Mouse (Mus musculus) lung, embryonic 15.5 days (tissue): ENCODE data around the gene Jtb. TPM values are rescaled to one million over a fixed set of nuclear protein-coding genes. Genes with fewer than 3 reads are reported as not detected.
A peak's percentile ranks its signal among the peaks of the same experiment; 100 is the strongest.
"Not testable (repeated sequence)": the region's sequence is repeated elsewhere in the genome, so short reads cannot be mapped to it uniquely, and the experiment has no call there.

Experiments used
- ATAC-seq: fragments of 200-750 bp; cut with Nextera tagmentation; 2 replicates; pipeline ENCODE4 v1.8.0; 2017; ENCODE audit warnings: moderate number of reproducible peaks, borderline replicate concordance; ENCODE audit not compliant: low FRiP score, low TSS enrichment; ENCODE audit errors: extremely low read depth
- H3K27ac ChIP-seq: fragments of 300-500 bp; sonication (generic); 2 replicates; pipeline ENCODE4 v1.5.1; 2015; ENCODE audit warnings: moderate library complexity, mild to moderate bottlenecking, inconsistent platforms
- H3K27me3 ChIP-seq: fragments of 300-500 bp; sonication (generic); 2 replicates; pipeline ENCODE4 v1.6.1; 2015; ENCODE audit warnings: inconsistent platforms
- H3K36me3 ChIP-seq: fragments of 300-500 bp; sonication (generic); 2 replicates; pipeline ENCODE4 v1.6.1; 2015; ENCODE audit warnings: inconsistent platforms
- H3K4me1 ChIP-seq: fragments of 300-500 bp; sonication (generic); 2 replicates; pipeline ENCODE4 v1.6.1; 2015; ENCODE audit warnings: inconsistent platforms
- H3K4me2 ChIP-seq: fragments of 300-500 bp; sonication (generic); 2 replicates; pipeline ENCODE4 v1.6.1; 2015; ENCODE audit warnings: inconsistent platforms, mild to moderate bottlenecking, moderate library complexity
- H3K4me3 ChIP-seq: fragments of 300-500 bp; sonication (generic); 2 replicates; pipeline ENCODE4 v1.5.1; 2015; ENCODE audit warnings: mild to moderate bottlenecking, inconsistent platforms
- H3K9ac ChIP-seq: fragments of 300-500 bp; sonication (generic); 2 replicates; pipeline ENCODE4 v1.6.1; 2015; ENCODE audit warnings: inconsistent platforms
- H3K9me3 ChIP-seq: fragments of 300-500 bp; sonication (generic); 2 replicates; pipeline ENCODE4 v1.6.1; 2016; ENCODE audit warnings: inconsistent platforms
- WGBS: fragments of 180-500 bp; shearing (Covaris S2); methylation state at CpG from one replicate; pipeline ENCODE4 v1.1.7; 2015; 5-methylcytosine and 5-hydroxymethylcytosine counted together
- polyA plus RNA-seq: library from polyadenylated mRNA; unstranded; fragments of >200 nt; fragmentation: Nextera tagmentation; extraction: Ambion mirVana; gene quantifications from 2 replicates; pipeline ENCODE4 v1.2.1, GENCODE M21; 2015

The Jtb gene
- polyA plus RNA-seq, 1 experiment from 2014 or later = 100 TPM

DNA sequence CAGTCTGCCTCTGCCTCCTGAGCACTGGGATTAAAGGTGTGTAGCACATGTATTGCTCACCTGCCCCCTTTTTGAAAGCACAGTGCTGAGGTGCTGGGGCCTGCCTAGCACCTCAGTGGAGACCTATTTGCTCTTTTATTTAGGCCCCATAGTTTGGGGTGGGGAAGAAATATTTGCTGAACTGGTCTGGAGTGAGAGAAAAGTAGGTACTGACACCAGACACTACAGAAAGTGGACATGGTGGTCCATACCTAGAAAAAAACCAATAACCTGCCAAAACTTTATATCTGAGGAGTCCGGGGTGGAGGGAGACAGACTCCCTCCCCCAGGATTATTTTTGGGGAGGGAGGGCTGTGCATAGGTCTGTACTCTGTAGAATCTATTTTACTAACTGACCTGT, 21.8 kb downstream of the Jtb start:
- not testable (repeated sequence) for H3K4me3 ChIP-seq, H3K27ac ChIP-seq, ATAC-seq, H3K9ac ChIP-seq, H3K9me3 ChIP-seq, H3K27me3 ChIP-seq
- peaks cover 24% of the 10 kb centered on the region for H3K36me3 ChIP-seq
- WGBS = 68% methylated on average over 1 of the region's 1 CpGs
- H3K4me1 ChIP-seq = peaks cover 27% of the 10 kb centered on the region
- peak overlapping the region; percentile 54; the same call in 1 of the 2 replicates for H3K4me2 ChIP-seq

DNA sequence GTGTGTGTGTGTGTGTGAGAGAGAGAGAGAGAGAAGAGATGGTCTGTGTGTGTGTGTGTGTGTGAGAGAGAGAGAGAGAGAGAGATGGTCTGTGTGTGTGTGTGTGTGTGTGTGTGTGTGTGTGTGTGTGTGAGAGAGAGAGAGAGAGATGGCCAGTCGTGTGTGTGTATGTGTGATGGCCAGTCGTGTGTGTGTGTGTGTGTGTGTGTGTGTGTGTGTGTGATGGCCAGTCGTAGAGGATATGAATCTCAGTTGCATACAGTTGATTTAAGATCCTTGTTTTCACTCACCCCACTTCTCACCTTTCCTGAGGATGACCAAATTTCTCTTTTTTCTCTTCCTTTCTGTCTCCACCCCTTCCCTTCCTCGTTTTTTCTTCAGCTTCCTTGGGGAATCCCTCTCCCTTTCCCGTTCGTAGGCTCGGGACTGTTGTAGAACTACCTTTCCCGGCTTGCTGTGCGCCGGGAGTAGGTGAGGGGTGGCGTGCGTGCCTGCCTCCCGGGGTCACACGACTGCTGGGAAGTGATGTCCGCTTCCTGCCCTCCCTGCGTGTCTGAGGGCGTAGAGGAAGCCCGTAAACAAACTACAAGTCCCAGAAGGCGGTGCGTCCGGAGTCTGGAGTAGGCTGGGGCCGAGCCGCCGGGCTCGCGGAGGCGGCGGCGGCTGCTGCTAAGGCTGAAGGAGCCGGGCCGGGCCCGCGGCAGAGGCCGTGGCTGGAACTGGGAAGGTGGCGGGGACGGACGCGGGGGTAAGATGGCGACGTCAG, 22.4 kb downstream of the Jtb start, which contains the start of gene Crtc2:
TSS of gene Crtc2 (plus strand) at position 511 of the 766 bp plus-strand sequence.
- WGBS = under 1% methylated on average over 37 of the region's 40 CpGs
- H3K4me1 ChIP-seq = peaks cover 24% of the 10 kb centered on the region
- peak within 1 kb of the TSS; percentile 89 for H3K4me3 ChIP-seq
- peak within 1 kb of the TSS; percentile 91 for H3K27ac ChIP-seq
- peak; percentile 98 for ATAC-seq
- H3K27me3 ChIP-seq = no peaks in the 10 kb centered on the region
- peaks cover 30% of the 10 kb centered on the region for H3K36me3 ChIP-seq
- no peaks in the 10 kb centered on the region for H3K9me3 ChIP-seq
- H3K4me2 ChIP-seq = peak within 1 kb of the TSS; percentile 68
- H3K9ac ChIP-seq = peak within 1 kb of the TSS; percentile 92

GRCm38 (mm10) chr3:90254419-90255193, 23.2 kb downstream of the Jtb start:
- peak; percentile 72 for ATAC-seq
- Histone ChIP-seq H3K4me2 (peak overlapping the region; percentile 68), H3K27me3 (no peaks in the 10 kb centered on the region), H3K4me1 (peaks cover 17% of the 10 kb centered on the region), H3K9me3 (no peaks in the 10 kb centered on the region), H3K27ac (peak overlapping the region; percentile 91), H3K4me3 (peak overlapping the region; percentile 89), H3K36me3 (peaks cover 38% of the 10 kb centered on the region), H3K9ac (peak overlapping the region; percentile 92)
- WGBS = under 1% methylated on average over 41 of the region's 41 CpGs

DNA sequence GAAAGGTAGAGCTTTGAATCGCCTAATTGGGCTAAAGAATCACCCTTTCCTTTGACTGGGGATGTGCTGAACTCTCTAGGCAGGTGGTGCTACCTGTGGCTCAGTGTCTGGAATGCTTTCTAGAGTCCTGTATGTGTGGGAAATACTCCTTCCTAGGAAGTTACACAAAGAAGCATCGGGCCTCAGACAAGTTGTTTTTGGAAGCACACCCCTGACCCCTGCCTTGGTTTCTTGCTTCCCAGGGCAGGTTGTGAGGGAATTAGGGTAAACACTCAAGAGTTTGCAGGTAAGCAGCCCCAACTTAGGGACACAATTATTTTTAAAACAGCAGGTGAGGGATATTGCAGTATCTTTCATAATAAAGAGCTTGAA, 23.8 kb downstream of the Jtb start:
- peaks cover 17% of the 10 kb centered on the region for H3K4me1 ChIP-seq

DNA sequence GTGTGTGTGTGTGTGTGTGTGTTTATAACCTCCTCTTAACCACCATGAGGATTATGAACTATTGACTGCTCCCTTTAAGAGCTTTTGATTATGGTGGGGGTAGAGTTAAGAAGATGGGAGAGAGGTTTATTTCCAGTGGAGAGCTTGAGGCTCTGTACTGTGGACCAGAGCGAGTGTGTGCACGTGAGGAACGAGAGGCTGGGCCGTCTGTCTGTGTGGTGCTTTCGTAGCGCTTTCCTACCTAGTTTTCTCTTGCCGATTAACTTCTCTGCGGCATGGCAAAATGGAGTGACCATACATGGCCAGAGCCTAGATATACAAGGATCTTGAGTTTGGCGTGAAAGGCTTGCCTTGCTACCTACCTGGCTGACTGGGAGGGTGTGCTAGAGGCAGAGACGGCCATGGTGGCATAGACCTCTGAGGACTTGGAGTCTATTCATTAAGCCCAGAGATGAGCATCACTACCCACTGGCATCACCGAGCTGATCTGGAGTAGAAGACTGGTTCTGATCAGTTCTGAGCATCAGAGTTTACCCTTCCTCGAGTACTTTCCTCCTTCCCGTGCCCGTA, 24.5 kb downstream of the Jtb start:
- H3K9ac ChIP-seq = 0 out of 2 replicates have a peak overlapping the region, but pooled peaks have one; percentile 0
- no peaks in the 10 kb centered on the region for H3K9me3 ChIP-seq
- H3K27me3 ChIP-seq = no peaks in the 10 kb centered on the region
- H3K27ac ChIP-seq = no peak overlapping the region
- 88% methylated on average over 14 of the region's 14 CpGs for WGBS
- peak overlapping the region; percentile 68; the same call in 1 of the 2 replicates for H3K4me2 ChIP-seq
- peaks cover 47% of the 10 kb centered on the region for H3K36me3 ChIP-seq
- no peak for ATAC-seq
- H3K4me1 ChIP-seq = peaks cover 13% of the 10 kb centered on the region
- H3K4me3 ChIP-seq = peak overlapping the region; percentile 89; the same call in 1 of the 2 replicates

More for the DNA sequence above, 23.8 kb downstream of the Jtb start:
- Histone ChIP-seq H3K4me3 (peak overlapping the region; percentile 89), H3K27ac (peak overlapping the region; percentile 91; the same call in 1 of the 2 replicates), H3K4me2 (peak overlapping the region; percentile 68), H3K9ac (peak overlapping the region; percentile 92), H3K27me3 (no peaks in the 10 kb centered on the region), H3K9me3 (no peaks in the 10 kb centered on the region), H3K36me3 (peaks cover 44% of the 10 kb centered on the region)
- 15% methylated on average over 2 of the region's 2 CpGs for WGBS
- ATAC-seq = no peak

GRCm38 (mm10) chr3:90256731-90257530, 25.5 kb downstream of the Jtb start:
- peaks cover 48% of the 10 kb centered on the region for H3K36me3 ChIP-seq
- no peaks in the 10 kb centered on the region for H3K27me3 ChIP-seq
- H3K4me2 ChIP-seq = no peak overlapping the region
- no peak overlapping the region for H3K27ac ChIP-seq
- H3K9me3 ChIP-seq = no peaks in the 10 kb centered on the region
- H3K9ac ChIP-seq = no peak overlapping the region
- peaks cover 11% of the 10 kb centered on the region for H3K4me1 ChIP-seq
- H3K4me3 ChIP-seq = no peak overlapping the region
- 83% methylated on average over 19 of the region's 19 CpGs for WGBS
- no peak for ATAC-seq

GRCm38 (mm10) chr3:90258521-90258920, 27.1 kb downstream of the Jtb start:
- Histone ChIP-seq H3K27ac (no peak overlapping the region), H3K9me3 (no peaks in the 10 kb centered on the region), H3K4me2 (no peak overlapping the region), H3K36me3 (peaks cover 64% of the 10 kb centered on the region), H3K27me3 (no peaks in the 10 kb centered on the region), H3K4me1 (peaks cover 11% of the 10 kb centered on the region), H3K4me3 (no peak overlapping the region), H3K9ac (no peak overlapping the region)
- WGBS = 87% methylated on average over 4 of the region's 4 CpGs
- ATAC-seq = no peak

DNA sequence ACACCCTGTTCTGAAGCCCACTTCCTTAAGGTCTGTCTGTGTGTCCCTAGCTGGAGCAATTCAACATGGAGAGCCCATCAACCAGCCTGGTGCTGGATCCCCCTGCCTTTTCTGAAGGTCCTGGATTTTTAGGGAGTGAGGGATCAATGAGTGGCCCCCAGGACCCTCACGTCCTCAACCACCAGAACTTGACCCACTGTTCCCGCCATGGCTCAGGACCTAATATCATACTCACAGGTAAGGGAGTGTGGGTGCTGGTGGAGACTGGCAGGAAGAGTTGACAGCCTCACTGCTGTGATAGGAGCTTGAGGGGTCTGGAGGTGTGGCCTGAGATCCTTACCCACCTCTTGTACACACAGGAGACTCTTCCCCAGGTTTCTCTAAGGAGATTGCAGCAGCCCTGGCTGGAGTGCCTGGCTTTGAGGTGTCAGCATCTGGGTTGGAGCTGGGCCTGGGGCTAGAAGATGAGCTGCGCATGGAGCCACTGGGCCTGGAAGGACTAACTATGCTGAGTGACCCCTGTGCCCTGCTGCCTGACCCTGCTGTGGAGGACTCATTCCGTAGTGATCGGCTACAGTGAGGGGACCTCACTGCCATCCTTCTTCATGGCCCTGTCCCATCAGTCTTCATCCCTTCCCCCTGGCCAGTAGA, 31.8 kb downstream of the Jtb start:
- Histone ChIP-seq H3K4me3 (no peak overlapping the region), H3K9ac (no peak overlapping the region), H3K36me3 (peaks cover 56% of the 10 kb centered on the region), H3K4me1 (peaks cover 17% of the 10 kb centered on the region), H3K27ac (no peak overlapping the region), H3K4me2 (no peak overlapping the region), H3K9me3 (no peaks in the 10 kb centered on the region), H3K27me3 (no peaks in the 10 kb centered on the region)
- ATAC-seq = no peak
- 91% methylated on average over 5 of the region's 5 CpGs for WGBS

- Histone ChIP-seq H3K4me1 (peaks cover 17% of the 10 kb centered on the region), H3K27ac (peak overlapping the region; percentile 99; the same call in 1 of the 2 replicates), H3K9me3 (no peaks in the 10 kb centered on the region), H3K36me3 (peaks cover 42% of the 10 kb centered on the region), H3K4me3 (peak overlapping the region; percentile 91), H3K27me3 (no peaks in the 10 kb centered on the region), H3K4me2 (peak overlapping the region; percentile 71), H3K9ac (0 out of 2 replicates have a peak overlapping the region, but pooled peaks have one; percentile 90)
- 29% methylated on average over 10 of the region's 10 CpGs for WGBS
- ATAC-seq = no peak
Measured at GRCm38 (mm10) chr3:90264687-90265033, 33.3 kb downstream of the Jtb start.

DNA sequence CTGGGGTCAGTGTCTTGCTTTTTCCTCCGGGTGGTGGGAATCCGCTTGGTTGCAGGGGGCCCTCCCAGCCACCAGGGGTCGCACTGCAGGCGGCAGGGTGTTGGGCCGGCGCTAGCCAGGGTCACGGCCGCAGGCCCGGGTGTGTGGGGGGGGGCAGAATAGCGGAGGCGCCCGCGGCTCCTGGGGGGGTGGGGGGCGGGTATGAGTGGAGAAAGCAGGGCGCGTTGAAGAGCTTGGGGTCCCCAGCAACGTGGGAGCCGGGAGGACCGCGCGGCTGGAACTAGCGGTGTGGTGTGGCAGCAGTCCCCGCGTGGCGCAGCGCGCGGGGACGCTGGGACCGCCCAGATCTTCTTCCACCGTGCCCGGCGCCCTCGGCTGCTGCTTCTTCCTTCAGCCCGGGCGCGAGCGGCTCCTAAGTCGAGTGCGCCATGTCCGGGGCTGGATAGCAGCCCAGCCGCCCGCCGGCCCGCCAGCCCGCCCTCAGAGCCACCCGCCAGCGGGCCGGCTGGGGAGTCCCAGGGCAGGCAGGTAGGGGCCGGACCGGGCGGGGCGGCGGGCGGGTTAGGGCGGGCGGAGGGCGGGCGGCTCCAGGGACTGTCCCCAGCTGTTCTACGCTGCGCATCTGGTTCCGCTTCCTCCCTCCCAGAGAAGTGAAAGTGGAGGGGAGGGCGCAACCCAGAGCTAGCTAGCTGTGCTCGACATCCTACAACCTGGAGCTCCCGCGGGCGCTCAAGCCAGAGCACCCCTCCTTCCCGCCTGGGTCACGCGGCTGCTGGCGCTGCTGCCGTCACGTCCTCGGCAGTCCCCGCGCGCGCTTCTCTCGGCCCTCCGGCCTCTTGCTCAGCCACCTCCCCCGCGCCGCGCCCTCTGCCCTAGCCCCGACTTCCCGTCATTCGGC, 33.9 kb downstream of the Jtb start, which contains the start of gene Dennd4b:
TSS of gene Dennd4b (plus strand) at position 152 of the 898 bp plus-strand sequence.
- Histone ChIP-seq H3K9ac (peak within 1 kb of the TSS; percentile 90), H3K27me3 (no peaks in the 10 kb centered on the region), H3K4me1 (peaks cover 17% of the 10 kb centered on the region), H3K9me3 (no peaks in the 10 kb centered on the region), H3K36me3 (peaks cover 36% of the 10 kb centered on the region), H3K27ac (peak within 1 kb of the TSS; percentile 99), H3K4me2 (peak within 1 kb of the TSS; percentile 71), H3K4me3 (peak within 1 kb of the TSS; percentile 91)
- under 1% methylated on average over 71 of the region's 87 CpGs for WGBS
- peak; percentile 92 for ATAC-seq
